Mouse (Mus musculus): ENCODE measurements around the gene Lrrc52. TPM values are rescaled to one million over a fixed set of nuclear protein-coding genes. Genes with fewer than 3 reads are reported as not detected.

Gene Lrrc52
- total RNA-seq (2023): not detected

GRCm38 (mm10) chr1:167466765-167467426 lies at the start of gene Lrrc52:
Lrrc52 (minus strand) TSS chr1:167466780.

Other genes starting within 250 kb of the Lrrc52 start
- gene Uck2, start 181.5 kb downstream of the Lrrc52 start, total RNA-seq (2023): 10 to 100 TPM; 14.8 to 15.6 TPM
- gene Tmco1, start 158.4 kb downstream of the Lrrc52 start, total RNA-seq (2023): 10 to 100 TPM; 34.2 to 36.3 TPM
- gene Aldh9a1, start 116.8 kb downstream of the Lrrc52 start, total RNA-seq (2023): 10 to 100 TPM; 34.4 to 37.9 TPM
- 1 to 10 TPM; 3.8 to 5.0 TPM for gene Mgst3, start 72.9 kb downstream of the Lrrc52 start, total RNA-seq (2023)
- gene Rxrg, start 131.6 kb upstream of the Lrrc52 start, total RNA-seq (2023): not detected
- gene Lmx1a, start 222.5 kb upstream of the Lrrc52 start, total RNA-seq (2023): not detected

Measured in B cell, adult 67 days (primary cell).